In the genomic region with DNA sequence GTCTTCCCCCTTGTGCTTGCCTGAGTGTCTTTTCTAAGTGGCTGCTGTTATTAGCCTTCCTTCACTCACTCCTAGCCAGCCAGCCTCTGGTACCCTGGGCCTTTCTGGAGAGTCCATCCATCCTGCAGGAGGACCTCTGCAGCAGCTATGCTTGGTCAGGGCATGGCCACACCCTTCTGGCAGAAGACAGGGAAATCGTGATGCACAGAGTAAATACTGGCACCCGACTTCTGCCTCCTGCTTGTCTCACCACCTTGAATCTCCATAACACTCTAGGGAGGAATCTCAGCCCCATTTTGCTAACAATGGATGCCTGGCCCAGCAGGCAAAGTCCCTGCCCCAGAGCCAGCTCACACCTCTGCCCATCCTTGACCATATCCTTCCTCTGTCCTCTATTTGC, we compare ENCODE assay signal across 14 mouse cellular contexts. TPM values are rescaled to one million over a fixed set of nuclear protein-coding genes. Genes with fewer than 3 reads are reported as not detected.
"Had no signal": no experiment of that assay in that cellular context is flagged by ENCODE, and none has a peak within 500 bp of the region (broad histone marks: within the 10 kb centered on the region; RNA-seq: fewer than 3 reads in every experiment).

No protein-coding gene starts in this region.

- DNase-seq: kidney, adult 18-20 months; kidney, postnatal 10 days; kidney, postnatal 4 days; lung, adult 18-20 months; lung, postnatal 36 days; right cerebral cortex, adult 18-20 months; right cerebral cortex, postnatal 25 days; thymus, postnatal 36 days had no signal

- H3K36me3 ChIP-seq: midbrain, embryonic 15.5 days had no signal

- H3K4me3 ChIP-seq: layer of hippocampus, adult 2 months; limb, embryonic 12.5 days; midbrain, embryonic 15.5 days; neural tube, embryonic 12.5 days had no signal

- H3K27ac ChIP-seq: layer of hippocampus, adult 2 months; limb, embryonic 12.5 days; liver, embryonic 14.5 days; midbrain, embryonic 15.5 days; neural tube, embryonic 12.5 days had no signal

- ATAC-seq: midbrain, embryonic 15.5 days had no signal

- H3K4me2 ChIP-seq: limb, embryonic 12.5 days; midbrain, embryonic 15.5 days; neural tube, embryonic 12.5 days had no signal

- H3K27me3 ChIP-seq: limb, embryonic 12.5 days; midbrain, embryonic 15.5 days; neural tube, embryonic 12.5 days had no signal

- H3K9me3 ChIP-seq: limb, embryonic 12.5 days; midbrain, embryonic 15.5 days; neural tube, embryonic 12.5 days had no signal

- H3K9ac ChIP-seq: limb, embryonic 12.5 days; liver, embryonic 14.5 days; midbrain, embryonic 15.5 days; neural tube, embryonic 12.5 days had no signal

RNA-seq across cellular contexts. Expression of a gene that starts 39.7 kb away (rescaled TPM):
- total RNA-seq: monocyte, adult 5-6 weeks had no signal
